Mouse (Mus musculus) G1E (cell line): ENCODE measurements around the gene Tbc1d16.

ENCODE experiments used
- CTCF ChIP-seq: IDR thresholded peaks from 2 replicates; pipeline ENCODE4 v1.5.1; 2012; ENCODE audit warnings: low read depth, low read length, inconsistent platforms, mixed read lengths
- GATA1 ChIP-seq: IDR thresholded peaks from 2 replicates; pipeline ENCODE4 v1.6.1; 2012; ENCODE audit warnings: borderline replicate concordance, low read length, inconsistent platforms, mixed read lengths
- GATA2 ChIP-seq: IDR thresholded peaks from 2 replicates; pipeline ENCODE4 v1.6.1; 2012; ENCODE audit warnings: low read depth, low read length, inconsistent platforms, borderline replicate concordance
- POLR2AphosphoS5 ChIP-seq: IDR thresholded peaks from 2 replicates; pipeline ENCODE4 v1.6.1; 2012; ENCODE audit warnings: low read depth, low read length, inconsistent platforms; ENCODE audit not compliant: insufficient replicate concordance

GRCm38 (mm10) chr11:119176389-119177179, 51.7 kb downstream of the Tbc1d16 start:
- no peak for TF ChIP-seq GATA1
- no peak for TF ChIP-seq CTCF
- TF ChIP-seq POLR2AphosphoS5, result no peak
- no peak for TF ChIP-seq GATA2
